Mouse (Mus musculus): ENCODE results near the gene 4930415O20Rik. TPM values are rescaled to one million over a fixed set of nuclear protein-coding genes. Genes with fewer than 3 reads are reported as not detected.

Gene 4930415O20Rik
- polyA plus RNA-seq, 1 experiment from 2014 or later = 0.30 TPM

- ATAC-seq (replicated peaks; ENCODE audit: low FRiP score, low read depth) = no peak
- TF ChIP-seq CTCF (IDR thresholded peaks at IDR 0.05; ENCODE audit: low read depth) = no peak
- 25% methylated on average over 4 of the region's 4 CpGs for WGBS
- no peaks in the 10 kb centered on the region for H3K27me3 ChIP-seq (ENCODE audit: insufficient read depth, low read length)
- H3K4me2 ChIP-seq (ENCODE audit: low read length) = peak overlapping the region; percentile 93
- H3K9me3 ChIP-seq (replicated peaks; ENCODE audit: low read length) = no peaks in the 10 kb centered on the region
- peak overlapping the region; percentile 88 for H3K4me3 ChIP-seq (replicated peaks; ENCODE audit: low read depth, low read length)
- peak overlapping the region; percentile 97 for H3K27ac ChIP-seq
- peaks cover 47% of the 10 kb centered on the region for H3K4me1 ChIP-seq (replicated peaks; ENCODE audit: insufficient read depth, low read length)
- DNase-seq (ENCODE audit: low spot score) = peak; percentile 85
- peaks cover 14% of the 10 kb centered on the region for H3K36me3 ChIP-seq (ENCODE audit: insufficient read depth, low read length)
- peak overlapping the region; percentile 93 for H3K9ac ChIP-seq (ENCODE audit: low read depth, low read length)
These were observed 36.8 kb downstream of the 4930415O20Rik start for GRCm38 (mm10) chr15:98607557-98607956.

- peak overlapping the region; percentile 93 for H3K4me2 ChIP-seq (ENCODE audit: low read length)
- H3K27ac ChIP-seq = peak overlapping the region; percentile 97
- no peak for TF ChIP-seq CTCF (IDR thresholded peaks at IDR 0.05; ENCODE audit: low read depth)
- peak overlapping the region; percentile 88 for H3K4me3 ChIP-seq (replicated peaks; ENCODE audit: low read depth, low read length)
- peaks cover 41% of the 10 kb centered on the region for H3K4me1 ChIP-seq (replicated peaks; ENCODE audit: insufficient read depth, low read length)
- H3K36me3 ChIP-seq (ENCODE audit: insufficient read depth, low read length) = peaks cover 12% of the 10 kb centered on the region
- no peaks in the 10 kb centered on the region for H3K27me3 ChIP-seq (ENCODE audit: insufficient read depth, low read length)
- H3K9me3 ChIP-seq (replicated peaks; ENCODE audit: low read length) = no peaks in the 10 kb centered on the region
- peak overlapping the region; percentile 93 for H3K9ac ChIP-seq (ENCODE audit: low read depth, low read length)
- no peak for ATAC-seq (replicated peaks; ENCODE audit: low FRiP score, low read depth)
- 2% methylated on average over 9 of the region's 10 CpGs for WGBS
- DNase-seq (ENCODE audit: low spot score) = no peak
These were observed 37.4 kb downstream of the 4930415O20Rik start for GRCm38 (mm10) chr15:98608058-98608783.

GRCm38 (mm10) chr15:98608784-98609250 is 38.0 kb downstream of the 4930415O20Rik start:
- WGBS = 2% methylated on average over 7 of the region's 26 CpGs
- Histone ChIP-seq H3K36me3 (ENCODE audit: insufficient read depth, low read length) (peaks cover 7% of the 10 kb centered on the region), H3K4me2 (ENCODE audit: low read length) (peak overlapping the region; percentile 93), H3K4me3 (replicated peaks; ENCODE audit: low read depth, low read length) (peak overlapping the region; percentile 88), H3K27ac (peak overlapping the region; percentile 97), H3K9ac (ENCODE audit: low read depth, low read length) (peak overlapping the region; percentile 93), H3K4me1 (replicated peaks; ENCODE audit: insufficient read depth, low read length) (peaks cover 35% of the 10 kb centered on the region), H3K27me3 (ENCODE audit: insufficient read depth, low read length) (no peaks in the 10 kb centered on the region), H3K9me3 (replicated peaks; ENCODE audit: low read length) (no peaks in the 10 kb centered on the region)
- ATAC-seq (replicated peaks; ENCODE audit: low FRiP score, low read depth) (peak; percentile 17), DNase-seq (ENCODE audit: low spot score) (no peak)
- TF ChIP-seq CTCF (IDR thresholded peaks at IDR 0.05; ENCODE audit: low read depth) = no peak

GRCm38 (mm10) chr15:98609331-98610130 is 38.7 kb downstream of the 4930415O20Rik start, which contains the start of gene Adcy6:
Adcy6 (minus strand) TSS chr15:98610076.
- no peaks in the 10 kb centered on the region for H3K27me3 ChIP-seq (ENCODE audit: insufficient read depth, low read length)
- H3K27ac ChIP-seq = peak within 1 kb of the TSS; percentile 97
- peak within 1 kb of the TSS; percentile 93 for H3K9ac ChIP-seq (ENCODE audit: low read depth, low read length)
- peak within 1 kb of the TSS; percentile 93 for H3K4me2 ChIP-seq (ENCODE audit: low read length)
- H3K4me3 ChIP-seq (replicated peaks; ENCODE audit: low read depth, low read length) = peak within 1 kb of the TSS; percentile 88
- no peaks in the 10 kb centered on the region for H3K36me3 ChIP-seq (ENCODE audit: insufficient read depth, low read length)
- ATAC-seq (replicated peaks; ENCODE audit: low FRiP score, low read depth) (peak; percentile 77), DNase-seq (ENCODE audit: low spot score) (peak; percentile 95)
- no peak for TF ChIP-seq CTCF (IDR thresholded peaks at IDR 0.05; ENCODE audit: low read depth)
- H3K9me3 ChIP-seq (replicated peaks; ENCODE audit: low read length) = no peaks in the 10 kb centered on the region
- under 1% methylated on average over 50 of the region's 75 CpGs for WGBS
- peaks cover 30% of the 10 kb centered on the region for H3K4me1 ChIP-seq (replicated peaks; ENCODE audit: insufficient read depth, low read length)

GRCm38 (mm10) chr15:98610131-98610633 is 39.4 kb downstream of the 4930415O20Rik start:
- no peak for DNase-seq (ENCODE audit: low spot score)
- 5% methylated on average over 12 of the region's 12 CpGs for WGBS
- TF ChIP-seq CTCF (IDR thresholded peaks at IDR 0.05; ENCODE audit: low read depth) = no peak
- Histone ChIP-seq H3K4me1 (replicated peaks; ENCODE audit: insufficient read depth, low read length) (peaks cover 29% of the 10 kb centered on the region), H3K4me2 (ENCODE audit: low read length) (peak overlapping the region; percentile 93), H3K9me3 (replicated peaks; ENCODE audit: low read length) (no peaks in the 10 kb centered on the region), H3K27me3 (ENCODE audit: insufficient read depth, low read length) (no peaks in the 10 kb centered on the region), H3K4me3 (replicated peaks; ENCODE audit: low read depth, low read length) (peak overlapping the region; percentile 88), H3K9ac (ENCODE audit: low read depth, low read length) (peak overlapping the region; percentile 93), H3K27ac (peak overlapping the region; percentile 97), H3K36me3 (ENCODE audit: insufficient read depth, low read length) (no peaks in the 10 kb centered on the region)
- ATAC-seq (replicated peaks; ENCODE audit: low FRiP score, low read depth) = peak; percentile 12

- Histone ChIP-seq H3K27me3 (ENCODE audit: insufficient read depth, low read length) (no peaks in the 10 kb centered on the region), H3K4me2 (ENCODE audit: low read length) (no peak overlapping the region), H3K36me3 (ENCODE audit: insufficient read depth, low read length) (no peaks in the 10 kb centered on the region), H3K27ac (no peak overlapping the region), H3K4me1 (replicated peaks; ENCODE audit: insufficient read depth, low read length) (peaks cover 17% of the 10 kb centered on the region), H3K9ac (ENCODE audit: low read depth, low read length) (no peak overlapping the region), H3K4me3 (replicated peaks; ENCODE audit: low read depth, low read length) (no peak overlapping the region), H3K9me3 (replicated peaks; ENCODE audit: low read length) (no peaks in the 10 kb centered on the region)
- 95% methylated on average over 3 of the region's 3 CpGs for WGBS
- no peak for TF ChIP-seq CTCF (IDR thresholded peaks at IDR 0.05; ENCODE audit: low read depth)
- no peak for DNase-seq (ENCODE audit: low spot score)
- no peak for ATAC-seq (replicated peaks; ENCODE audit: low FRiP score, low read depth)
These were observed 41.4 kb downstream of the 4930415O20Rik start for GRCm38 (mm10) chr15:98612229-98612628.
